Mouse (Mus musculus): ENCODE data around the gene Stk25. TPM values are rescaled to one million over a fixed set of nuclear protein-coding genes. Genes with fewer than 3 reads are reported as not detected.

Gene Stk25
- polyA plus RNA-seq (2014; fragmentation: Illumina TruSeq; extraction: RNeasy Lipid Tissue Mini Kit (QIAGEN cat#74804); ENCODE audit: low read depth, low replicate concordance), result 22.7 TPM

GRCm38 (mm10) chr1:93658559-93658958, at the start of gene Stk25:
Gene Stk25, minus strand, starts transcription at chr1:93658659.

DNA sequence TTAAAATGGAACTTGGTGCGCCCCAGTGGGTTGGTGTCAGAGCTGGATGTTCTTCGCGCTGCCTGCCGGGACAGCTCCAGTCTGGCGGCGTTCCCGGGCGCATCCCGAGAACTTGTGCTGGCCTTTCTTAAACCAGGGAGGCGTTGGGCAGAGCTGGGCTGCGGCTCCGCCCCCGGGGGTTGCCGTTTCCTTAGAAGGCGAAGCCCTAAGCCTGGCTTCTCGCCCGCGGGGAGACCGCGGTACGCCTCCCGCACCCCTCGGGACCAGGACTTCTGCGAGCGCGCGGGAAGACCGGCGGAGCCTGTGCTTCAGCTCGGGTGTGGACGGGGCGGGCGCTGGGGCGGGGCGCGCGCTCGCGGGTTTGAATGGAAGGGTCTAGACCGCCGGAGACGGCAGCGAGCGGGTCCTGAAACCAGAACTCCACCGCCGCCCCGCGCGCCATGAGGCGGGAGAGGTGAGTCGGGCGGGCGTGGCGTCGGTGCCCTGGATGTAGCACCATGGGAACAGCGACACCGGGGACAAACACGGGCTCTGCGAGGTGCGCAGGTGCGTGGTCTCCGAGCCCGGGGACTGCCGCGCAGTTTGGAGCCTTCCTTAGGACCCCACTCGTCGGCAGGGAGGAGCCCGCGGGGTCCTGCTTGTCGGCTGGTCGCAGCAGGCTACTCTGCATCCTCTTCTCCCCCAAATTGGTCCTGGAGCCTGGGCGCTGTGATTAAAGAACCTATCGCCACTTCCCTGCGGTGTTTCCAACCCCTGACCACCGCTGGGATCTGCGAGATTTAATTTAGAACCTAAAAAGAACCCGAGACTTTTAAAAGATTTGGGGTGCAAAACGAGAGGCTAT, 27.2 kb upstream of the Stk25 start, which contains the start of gene Bok:
Gene Bok (plus strand): TSS at position 260 of the 844 bp plus-strand sequence.

Other genes with a start within 250 kb of the Stk25 start
- 196 TPM for gene Hdlbp, start 179.8 kb downstream of the Stk25 start, polyA plus RNA-seq (2014; fragmentation: Illumina TruSeq; extraction: RNeasy Lipid Tissue Mini Kit (QIAGEN cat#74804); ENCODE audit: low read depth, low replicate concordance)
- gene Farp2, start 146.6 kb downstream of the Stk25 start, polyA plus RNA-seq (2014; fragmentation: Illumina TruSeq; extraction: RNeasy Lipid Tissue Mini Kit (QIAGEN cat#74804); ENCODE audit: low read depth, low replicate concordance), result 3.2 TPM
- 0.52 TPM for gene Bok, start 27.0 kb upstream of the Stk25 start, polyA plus RNA-seq (2014; fragmentation: Illumina TruSeq; extraction: RNeasy Lipid Tissue Mini Kit (QIAGEN cat#74804); ENCODE audit: low read depth, low replicate concordance)
- gene Atg4b, start 92.8 kb upstream of the Stk25 start, polyA plus RNA-seq (2014; fragmentation: Illumina TruSeq; extraction: RNeasy Lipid Tissue Mini Kit (QIAGEN cat#74804); ENCODE audit: low read depth, low replicate concordance), result 47.5 TPM
- gene Thap4, start 96.2 kb upstream of the Stk25 start, polyA plus RNA-seq (2014; fragmentation: Illumina TruSeq; extraction: RNeasy Lipid Tissue Mini Kit (QIAGEN cat#74804); ENCODE audit: low read depth, low replicate concordance), result 46.9 TPM
- gene Dtymk, start 143.3 kb upstream of the Stk25 start, polyA plus RNA-seq (2014; fragmentation: Illumina TruSeq; extraction: RNeasy Lipid Tissue Mini Kit (QIAGEN cat#74804); ENCODE audit: low read depth, low replicate concordance), result 67.9 TPM
- gene Ing5, start 145.3 kb upstream of the Stk25 start, polyA plus RNA-seq (2014; fragmentation: Illumina TruSeq; extraction: RNeasy Lipid Tissue Mini Kit (QIAGEN cat#74804); ENCODE audit: low read depth, low replicate concordance), result 7.4 TPM
- 6.7 TPM for gene D2hgdh, start 166.2 kb upstream of the Stk25 start, polyA plus RNA-seq (2014; fragmentation: Illumina TruSeq; extraction: RNeasy Lipid Tissue Mini Kit (QIAGEN cat#74804); ENCODE audit: low read depth, low replicate concordance)
- gene Gal3st2, start 202.6 kb upstream of the Stk25 start, polyA plus RNA-seq (2014; fragmentation: Illumina TruSeq; extraction: RNeasy Lipid Tissue Mini Kit (QIAGEN cat#74804); ENCODE audit: low read depth, low replicate concordance), result 1.4 TPM

All from testis, adult 10 weeks (tissue).